Mouse (Mus musculus) embryonic facial prominence, embryonic 12.5 days (tissue): ENCODE data around the gene Mmp25. TPM values are rescaled to one million over a fixed set of nuclear protein-coding genes. Genes with fewer than 3 reads are reported as not detected.
A peak's percentile ranks its signal among the peaks of the same experiment; 100 is the strongest.

Experiments used
- ATAC-seq: fragments of 200-750 bp; cut with Nextera tagmentation; 2 replicates; pipeline ENCODE4 v1.8.0; 2017; ENCODE audit not compliant: insufficient number of reproducible peaks, insufficient read depth, low FRiP score, low TSS enrichment
- H3K27ac ChIP-seq: fragments of 300-500 bp; sonication (generic); 2 replicates; pipeline ENCODE4 v1.5.1; 2016; ENCODE audit warnings: mild to moderate bottlenecking
- H3K27me3 ChIP-seq: fragments of 300-500 bp; sonication (generic); 2 replicates; pipeline ENCODE4 v1.6.1; 2016; ENCODE audit warnings: mild to moderate bottlenecking, moderate library complexity
- H3K36me3 ChIP-seq: fragments of 300-500 bp; sonication (generic); 2 replicates; pipeline ENCODE4 v1.6.1; 2016; ENCODE audit warnings: mild to moderate bottlenecking
- H3K4me1 ChIP-seq: fragments of 300-500 bp; sonication (generic); 2 replicates; pipeline ENCODE4 v1.6.1; 2016
- H3K4me2 ChIP-seq: fragments of 300-500 bp; sonication (generic); replicated peaks from 2 replicates; pipeline ENCODE4 v1.6.1; 2016; ENCODE audit warnings: mild to moderate bottlenecking, moderate library complexity
- H3K4me3 ChIP-seq: fragments of 300-500 bp; sonication (generic); 2 replicates; pipeline ENCODE4 v1.5.1; 2016; ENCODE audit warnings: mild to moderate bottlenecking
- H3K9ac ChIP-seq: fragments of 300-500 bp; sonication (generic); 2 replicates; pipeline ENCODE4 v1.6.1; 2016; ENCODE audit warnings: mild to moderate bottlenecking, moderate library complexity
- H3K9me3 ChIP-seq: fragments of 300-500 bp; sonication (generic); 2 replicates; pipeline ENCODE4 v1.6.1; 2016; ENCODE audit warnings: mild to moderate bottlenecking, moderate library complexity
- WGBS: fragments of 180-500 bp; shearing (Covaris S2); methylation state at CpG from one replicate; pipeline ENCODE4 v1.1.7; 2016; 5-methylcytosine and 5-hydroxymethylcytosine counted together
- polyA plus RNA-seq: library from polyadenylated mRNA; unstranded; fragments of >200 nt; fragmentation: Nextera tagmentation; extraction: Ambion mirVana; gene quantifications from 2 replicates; pipeline ENCODE4 v1.2.1, GENCODE M21; 2016

Gene Mmp25
- 0.84 and 1.3 TPM in 2 replicates for polyA plus RNA-seq

GRCm38 (mm10) chr17:23644613-23645495, at the start of gene Mmp25:
Gene Mmp25 (minus strand): TSS chr17:23645277.
- peak; percentile 43; the same call in 1 of the 2 replicates for ATAC-seq
- Histone ChIP-seq H3K4me3 (peak within 1 kb of the TSS; percentile 45), H3K4me1 (peaks cover 8% of the 10 kb centered on the region; the same call in 1 of the 2 replicates), H3K36me3 (no peaks in the 10 kb centered on the region), H3K9me3 (peaks cover 4% of the 10 kb centered on the region; the same call in 1 of the 2 replicates), H3K9ac (peak within 1 kb of the TSS; percentile 47), H3K27me3 (peaks cover 34% of the 10 kb centered on the region), H3K27ac (no peak within 1 kb of the TSS), H3K4me2 (peak within 1 kb of the TSS; percentile 74)
- whole genome bisulfite sequencing, result under 1% methylated on average over 56 of the region's 58 CpGs

GRCm38 (mm10) chr17:23694491-23694890, 49.4 kb upstream of the Mmp25 start:
- no peak for ATAC-seq
- H3K9ac ChIP-seq, result no peak overlapping the region
- 55% methylated on average over 1 of the region's 1 CpGs for WGBS

GRCm38 (mm10) chr17:23683856-23684672, 39.0 kb upstream of the Mmp25 start, which contains the start of gene Cldn9:
Gene Cldn9 (minus strand): TSS chr17:23684026.
- Histone ChIP-seq H3K27me3 (peaks cover 55% of the 10 kb centered on the region), H3K27ac (peak within 1 kb of the TSS; percentile 1; the same call in 1 of the 2 replicates), H3K36me3 (no peaks in the 10 kb centered on the region), H3K9ac (0 out of 2 replicates have a peak within 1 kb of the TSS, but pooled peaks have one; percentile 22), H3K4me1 (peaks cover 14% of the 10 kb centered on the region), H3K9me3 (no peaks in the 10 kb centered on the region), H3K4me3 (peak within 1 kb of the TSS; percentile 24), H3K4me2 (peak within 1 kb of the TSS; percentile 29)
- 7% methylated on average over 15 of the region's 15 CpGs for WGBS
- peak; percentile 87 for ATAC-seq

More at GRCm38 (mm10) chr17:23694491-23694890, 49.4 kb upstream of the Mmp25 start:
- H3K9me3 ChIP-seq, result no peaks in the 10 kb centered on the region
- no peak overlapping the region for H3K27ac ChIP-seq
- peaks cover 10% of the 10 kb centered on the region for H3K4me1 ChIP-seq
- peaks cover 21% of the 10 kb centered on the region for H3K27me3 ChIP-seq
- no peaks in the 10 kb centered on the region for H3K36me3 ChIP-seq
- H3K4me3 ChIP-seq, result no peak overlapping the region
- H3K4me2 ChIP-seq, result no peak overlapping the region

- Histone ChIP-seq H3K4me3 (peak overlapping the region; percentile 24), H3K9ac (0 out of 2 replicates have a peak overlapping the region, but pooled peaks have one; percentile 22), H3K4me1 (peaks cover 14% of the 10 kb centered on the region), H3K27ac (peak overlapping the region; percentile 1; the same call in 1 of the 2 replicates), H3K36me3 (no peaks in the 10 kb centered on the region), H3K9me3 (no peaks in the 10 kb centered on the region), H3K27me3 (peaks cover 63% of the 10 kb centered on the region), H3K4me2 (peak overlapping the region; percentile 29)
- WGBS, result 25% methylated on average over 15 of the region's 15 CpGs
- no peak for ATAC-seq
Observed at GRCm38 (mm10) chr17:23683226-23683625, 38.1 kb upstream of the Mmp25 start.

- 67% methylated on average over 3 of the region's 3 CpGs for WGBS
- H3K9ac ChIP-seq, result 0 out of 2 replicates have a peak overlapping the region, but pooled peaks have one; percentile 22
- H3K4me2 ChIP-seq, result peak overlapping the region; percentile 29
- H3K27me3 ChIP-seq, result peaks cover 64% of the 10 kb centered on the region
- no peaks in the 10 kb centered on the region for H3K9me3 ChIP-seq
- no peak overlapping the region for H3K27ac ChIP-seq
- peak overlapping the region; percentile 24 for H3K4me3 ChIP-seq
- no peaks in the 10 kb centered on the region for H3K36me3 ChIP-seq
- ATAC-seq, result no peak
- peaks cover 14% of the 10 kb centered on the region for H3K4me1 ChIP-seq
Observed at GRCm38 (mm10) chr17:23682530-23682929, 37.5 kb upstream of the Mmp25 start.

- ATAC-seq, result no peak
- peak overlapping the region; percentile 29 for H3K4me2 ChIP-seq
- H3K4me1 ChIP-seq, result peaks cover 14% of the 10 kb centered on the region
- H3K27me3 ChIP-seq, result peaks cover 64% of the 10 kb centered on the region
- 51% methylated on average over 4 of the region's 4 CpGs for whole genome bisulfite sequencing
- no peaks in the 10 kb centered on the region for H3K9me3 ChIP-seq
- H3K4me3 ChIP-seq, result peak overlapping the region; percentile 24; the same call in 1 of the 2 replicates
- H3K9ac ChIP-seq, result no peak overlapping the region
- H3K27ac ChIP-seq, result no peak overlapping the region
- H3K36me3 ChIP-seq, result no peaks in the 10 kb centered on the region
Observed at GRCm38 (mm10) chr17:23682092-23682491, 37.0 kb upstream of the Mmp25 start.

GRCm38 (mm10) chr17:23681086-23681485, 36.0 kb upstream of the Mmp25 start:
- Histone ChIP-seq H3K27me3 (peaks cover 70% of the 10 kb centered on the region), H3K9ac (no peak overlapping the region), H3K4me1 (peaks cover 21% of the 10 kb centered on the region), H3K9me3 (no peaks in the 10 kb centered on the region), H3K4me3 (no peak overlapping the region; the same call in 1 of the 2 replicates), H3K4me2 (peak overlapping the region; percentile 29), H3K27ac (no peak overlapping the region), H3K36me3 (no peaks in the 10 kb centered on the region)
- WGBS, result 67% methylated on average over 10 of the region's 10 CpGs
- ATAC-seq, result no peak

- H3K27me3 ChIP-seq, result peaks cover 78% of the 10 kb centered on the region
Observed at GRCm38 (mm10) chr17:23680336-23680735, 35.3 kb upstream of the Mmp25 start.

GRCm38 (mm10) chr17:23679127-23679835, 34.2 kb upstream of the Mmp25 start, which contains the start of gene Cldn6:
Gene Cldn6 (plus strand): TSS chr17:23679249.
- no peak within 1 kb of the TSS; the same call in 1 of the 2 replicates for H3K9ac ChIP-seq
- ATAC-seq, result no peak
- no peaks in the 10 kb centered on the region for H3K9me3 ChIP-seq
- H3K27me3 ChIP-seq, result peaks cover 84% of the 10 kb centered on the region
- no peaks in the 10 kb centered on the region for H3K36me3 ChIP-seq
- peaks cover 34% of the 10 kb centered on the region for H3K4me1 ChIP-seq
- 2% methylated on average over 38 of the region's 38 CpGs for WGBS
- no peak within 1 kb of the TSS for H3K27ac ChIP-seq
- H3K4me2 ChIP-seq, result peak within 1 kb of the TSS; percentile 29
- H3K4me3 ChIP-seq, result peak within 1 kb of the TSS; percentile 27

More at GRCm38 (mm10) chr17:23680336-23680735, 35.3 kb upstream of the Mmp25 start:
- Histone ChIP-seq H3K9me3 (no peaks in the 10 kb centered on the region), H3K4me3 (peak overlapping the region; percentile 27), H3K4me2 (peak overlapping the region; percentile 29), H3K4me1 (peaks cover 29% of the 10 kb centered on the region), H3K27ac (no peak overlapping the region), H3K9ac (no peak overlapping the region), H3K36me3 (no peaks in the 10 kb centered on the region)
- ATAC-seq, result no peak
- 70% methylated on average over 9 of the region's 9 CpGs for WGBS

GRCm38 (mm10) chr17:23677236-23677679, 32.2 kb upstream of the Mmp25 start, which contains the start of gene Tnfrsf12a:
Gene Tnfrsf12a (minus strand): TSS chr17:23677468.
- peaks cover 64% of the 10 kb centered on the region for H3K27me3 ChIP-seq
- peak within 1 kb of the TSS; percentile 38 for H3K9ac ChIP-seq
- no peak within 1 kb of the TSS for H3K27ac ChIP-seq
- no peaks in the 10 kb centered on the region for H3K9me3 ChIP-seq
- under 1% methylated on average over 34 of the region's 34 CpGs for WGBS
- 0 out of 2 replicates have a peak, but pooled peaks have one; percentile 2 for ATAC-seq
- H3K4me1 ChIP-seq, result peaks cover 33% of the 10 kb centered on the region
- no peaks in the 10 kb centered on the region for H3K36me3 ChIP-seq
- H3K4me3 ChIP-seq, result peak within 1 kb of the TSS; percentile 49
- H3K4me2 ChIP-seq, result peak within 1 kb of the TSS; percentile 98
